Mouse (Mus musculus) thymus, adult 2 months (tissue): ENCODE data around the gene Thg1l. TPM values are rescaled to one million over a fixed set of nuclear protein-coding genes. Genes with fewer than 3 reads are reported as not detected.
A peak's percentile ranks its signal among the peaks of the same experiment; 100 is the strongest.

Source experiments
- DNase-seq: peaks from one replicate; pipeline ENCODE4 v3.0.0; 2021
- H3K27ac ChIP-seq: fragments of 200-500 bp; 2 replicates; pipeline ENCODE4 v1.5.1; 2012; ENCODE audit warnings: low read length, control low read depth; ENCODE audit not compliant: control insufficient read depth, insufficient read depth
- H3K27me3 ChIP-seq: fragments of 200-500 bp; 2 replicates; pipeline ENCODE4 v1.6.1; 2012; ENCODE audit warnings: mild to moderate bottlenecking, low read length, moderate library complexity, mixed read lengths; ENCODE audit not compliant: control insufficient read depth, insufficient read depth
- H3K36me3 ChIP-seq: fragments of 200-500 bp; 2 replicates; pipeline ENCODE4 v1.6.1; 2012; ENCODE audit warnings: mild to moderate bottlenecking, low read length, moderate library complexity; ENCODE audit not compliant: control insufficient read depth, insufficient read depth
- H3K4me1 ChIP-seq: fragments of 200-500 bp; replicated peaks from 2 replicates; pipeline ENCODE4 v1.6.1; 2012; ENCODE audit warnings: low read length; ENCODE audit not compliant: control insufficient read depth, insufficient read depth
- H3K4me3 ChIP-seq: fragments of 200-500 bp; 2 replicates; pipeline ENCODE4 v1.5.1; 2012; ENCODE audit warnings: mild to moderate bottlenecking, low read length, control low read depth, moderate library complexity; ENCODE audit not compliant: control insufficient read depth, insufficient read depth
- CTCF ChIP-seq: fragments of 200-500 bp; IDR thresholded peaks from 2 replicates; pipeline ENCODE4 v1.5.1; 2012; ENCODE audit warnings: mild to moderate bottlenecking, control low read depth, low read length, moderate library complexity, borderline replicate concordance; ENCODE audit not compliant: control insufficient read depth, poor library complexity, insufficient read depth; ENCODE audit errors: extremely low read depth
- POLR2A ChIP-seq: fragments of 200-500 bp; IDR thresholded peaks from 2 replicates; pipeline ENCODE4 v1.6.1; 2012; ENCODE audit warnings: mild to moderate bottlenecking, low read length, control low read depth, moderate library complexity; ENCODE audit not compliant: control insufficient read depth, poor library complexity, insufficient read depth; ENCODE audit errors: extremely low read depth
- WGBS: fragments of 180-500 bp; shearing (Covaris S2); methylation state at CpG from one replicate; pipeline ENCODE4 v1.1.7; 2018; 5-methylcytosine and 5-hydroxymethylcytosine counted together
- polyA plus RNA-seq: library from polyadenylated mRNA; depleted of rRNA; stranded (reverse); fragments of >200 nt; gene quantifications from 2 replicates; pipeline ENCODE4 v1.2.3, GENCODE M21; 2012; rRNA removed

The Thg1l gene
- 9.1 and 11.4 TPM in 2 replicates for polyA plus RNA-seq

DNA sequence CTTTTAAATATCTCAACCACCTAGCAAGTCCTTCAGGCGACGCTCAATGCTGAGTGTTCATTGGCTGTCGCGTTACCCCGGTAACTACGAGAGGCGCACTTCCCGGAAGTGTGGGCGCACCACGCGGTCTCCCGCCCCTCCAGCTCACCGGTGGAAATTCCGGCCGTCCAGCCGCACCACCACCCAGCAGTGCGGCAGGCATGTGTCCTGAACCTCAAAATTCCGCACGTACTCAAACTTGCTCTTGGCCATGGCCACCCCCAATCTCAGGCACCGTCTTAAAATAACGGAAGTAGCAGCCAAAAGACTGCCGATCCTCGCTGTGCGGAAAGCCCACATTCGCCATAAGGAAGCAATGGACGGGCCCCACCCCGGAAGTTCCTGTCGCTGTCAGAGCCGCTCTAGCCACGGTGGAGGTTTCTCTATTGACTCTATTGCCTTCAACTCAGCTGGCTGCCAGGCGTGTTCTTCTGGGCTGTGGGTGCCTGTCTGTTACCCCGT, at the start of gene Thg1l:
Gene Thg1l (minus strand): TSS at position 368 of the 501 bp plus-strand sequence.
- peak; percentile 90 for DNase-seq
- TF ChIP-seq POLR2A (no peak), CTCF (peak; percentile 40; the same call in 1 of the 2 replicates)
- H3K36me3 ChIP-seq, result no peaks in the 10 kb centered on the region
- under 1% methylated on average over 32 of the region's 32 CpGs for WGBS
- no peaks in the 10 kb centered on the region for H3K4me1 ChIP-seq
- H3K27me3 ChIP-seq, result no peaks in the 10 kb centered on the region
- H3K4me3 ChIP-seq, result peak within 1 kb of the TSS; percentile 89
- no peak within 1 kb of the TSS; the same call in 1 of the 2 replicates for H3K27ac ChIP-seq

- Histone ChIP-seq H3K27me3 (no peaks in the 10 kb centered on the region; the same call in 1 of the 2 replicates), H3K4me1 (no peaks in the 10 kb centered on the region), H3K27ac (no peak overlapping the region), H3K36me3 (no peaks in the 10 kb centered on the region), H3K4me3 (no peak overlapping the region)
- TF ChIP-seq CTCF (no peak), POLR2A (no peak)
- 67% methylated on average over 13 of the region's 13 CpGs for WGBS
- DNase-seq, result no peak
These were observed 36.8 kb upstream of the Thg1l start for GRCm38 (mm10) chr11:45992087-45992486.

DNA sequence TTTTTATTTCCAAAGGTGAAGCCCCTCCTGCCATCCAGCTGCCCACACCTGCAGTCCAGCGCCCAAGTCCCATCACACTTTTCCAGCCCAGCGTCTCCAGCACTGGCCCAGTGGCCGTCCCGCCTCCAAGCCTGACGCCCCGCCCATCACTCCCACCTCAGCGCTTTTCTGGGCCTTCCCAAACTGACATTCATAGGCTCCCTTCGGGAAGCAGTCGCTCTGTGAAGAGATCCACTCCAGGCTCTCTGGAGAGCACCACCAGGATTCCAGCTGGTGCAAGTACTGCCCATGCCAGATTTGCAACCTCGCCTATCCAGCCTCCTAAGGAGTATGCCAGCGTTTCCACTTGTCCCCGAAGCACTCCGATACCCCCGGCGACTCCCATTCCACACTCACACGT, 36.3 kb upstream of the Thg1l start:
- no peak for DNase-seq
- no peak overlapping the region for H3K27ac ChIP-seq
- no peaks in the 10 kb centered on the region for H3K4me1 ChIP-seq
- no peaks in the 10 kb centered on the region for H3K36me3 ChIP-seq
- no peaks in the 10 kb centered on the region; the same call in 1 of the 2 replicates for H3K27me3 ChIP-seq
- 31% methylated on average over 16 of the region's 16 CpGs for WGBS
- TF ChIP-seq POLR2A (no peak), CTCF (no peak)
- no peak overlapping the region for H3K4me3 ChIP-seq

DNA sequence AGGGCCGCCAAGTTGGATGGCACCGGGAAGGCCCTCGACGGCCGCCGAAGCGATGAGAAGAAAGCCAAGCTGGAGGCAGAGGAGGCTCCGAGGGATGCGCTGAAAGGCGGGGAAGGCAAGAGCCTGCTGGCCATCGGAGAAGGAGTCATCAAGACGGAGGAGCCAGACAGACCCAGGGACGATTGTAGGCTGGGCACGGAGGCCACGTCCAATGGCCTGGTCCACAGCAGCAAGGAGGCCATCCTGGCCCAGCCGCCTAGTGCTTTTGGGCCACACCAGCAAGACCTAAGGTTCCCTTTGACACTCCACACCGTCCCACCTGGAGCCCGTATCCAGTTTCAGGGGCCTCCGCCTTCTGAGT, 25.6 kb upstream of the Thg1l start:
- 69% methylated on average over 19 of the region's 19 CpGs for WGBS
- no peaks in the 10 kb centered on the region; the same call in 1 of the 2 replicates for H3K4me1 ChIP-seq

GRCm38 (mm10) chr11:45979946-45980892, 24.9 kb upstream of the Thg1l start, which contains the start of gene Sox30:
Sox30 (plus strand) TSS chr11:45980310.
- TF ChIP-seq CTCF (no peak), POLR2A (no peak)
- WGBS, result 18% methylated on average over 98 of the region's 115 CpGs
- Histone ChIP-seq H3K4me3 (peak within 1 kb of the TSS; percentile 43), H3K4me1 (no peaks in the 10 kb centered on the region; the same call in 1 of the 2 replicates), H3K36me3 (no peaks in the 10 kb centered on the region), H3K27me3 (peaks cover 6% of the 10 kb centered on the region; the same call in 1 of the 2 replicates), H3K27ac (no peak within 1 kb of the TSS)
- peak; percentile 43 for DNase-seq

More for the DNA sequence above, 25.6 kb upstream of the Thg1l start:
- peak overlapping the region; percentile 43 for H3K4me3 ChIP-seq
- no peak overlapping the region for H3K27ac ChIP-seq
- DNase-seq, result no peak
- H3K36me3 ChIP-seq, result no peaks in the 10 kb centered on the region
- peaks cover 6% of the 10 kb centered on the region; the same call in 1 of the 2 replicates for H3K27me3 ChIP-seq
- TF ChIP-seq CTCF (no peak), POLR2A (no peak)

DNA sequence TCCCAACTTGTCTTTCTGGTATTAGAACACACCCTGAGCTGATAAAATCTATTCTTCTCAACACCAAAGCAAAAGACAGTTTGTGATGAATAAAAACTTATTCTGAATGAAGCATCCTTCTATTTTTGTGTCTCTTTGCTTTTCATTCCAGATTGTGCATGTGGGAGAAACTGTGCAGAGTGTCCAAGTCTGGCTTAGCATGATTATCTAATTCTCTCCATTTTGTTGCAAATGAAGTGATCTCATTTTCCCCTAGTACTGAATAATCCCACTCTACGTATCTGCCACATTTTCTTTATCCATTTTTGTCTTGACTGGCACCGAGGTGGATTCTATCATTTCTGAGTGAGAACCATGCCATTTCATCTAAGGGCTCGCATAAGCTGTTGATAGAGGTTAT, 20.8 kb upstream of the Thg1l start:
- no peaks in the 10 kb centered on the region for H3K36me3 ChIP-seq
- peaks cover 6% of the 10 kb centered on the region; the same call in 1 of the 2 replicates for H3K27me3 ChIP-seq
- no peak overlapping the region for H3K27ac ChIP-seq
- no peak for TF ChIP-seq CTCF
- TF ChIP-seq POLR2A, result no peak
- H3K4me3 ChIP-seq, result no peak overlapping the region
- WGBS, result 90% methylated on average over 3 of the region's 3 CpGs
- H3K4me1 ChIP-seq, result no peaks in the 10 kb centered on the region; the same call in 1 of the 2 replicates
- DNase-seq, result no peak
